Mouse (Mus musculus): ENCODE data around the gene Rftn2. TPM values are rescaled to one million over a fixed set of nuclear protein-coding genes. Genes with fewer than 3 reads are reported as not detected.

Gene Rftn2
- polyA plus RNA-seq, 1 experiment from 2014 or later, result 6.9 TPM

GRCm38 (mm10) chr1:55186592-55187210 is 39.9 kb downstream of the Rftn2 start:
- Histone ChIP-seq H3K9me3 (no peaks in the 10 kb centered on the region), H3K27me3 (replicated peaks) (no peaks in the 10 kb centered on the region), H3K4me1 (no peaks in the 10 kb centered on the region), H3K36me3 (replicated peaks) (no peaks in the 10 kb centered on the region), H3K9ac (no peak overlapping the region), H3K27ac (no peak overlapping the region), H3K4me3 (no peak overlapping the region), H3K4me2 (no peak overlapping the region)
- no peak for ATAC-seq (replicated peaks)
- 17% methylated on average over 11 of the region's 11 CpGs for WGBS

DNA sequence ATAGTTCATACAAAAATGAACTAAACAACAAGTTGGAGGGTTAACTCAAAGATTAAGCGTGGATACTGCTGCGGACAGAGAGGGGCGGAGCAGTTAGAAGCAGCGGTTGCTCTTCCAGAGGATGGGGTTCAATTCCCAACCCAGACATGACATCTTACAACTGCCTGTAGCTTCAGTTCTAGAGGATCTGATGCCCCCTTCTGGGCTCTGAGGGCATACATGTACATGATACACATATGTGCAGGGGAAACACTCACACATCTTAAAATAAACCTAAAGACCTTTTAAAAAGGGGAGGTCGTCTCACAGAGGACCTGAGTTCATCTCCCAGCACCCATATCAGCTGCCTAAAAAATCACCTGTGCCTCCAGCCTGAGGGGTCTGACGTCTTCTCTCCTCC is 40.9 kb downstream of the Rftn2 start:
- no peak overlapping the region for H3K4me2 ChIP-seq
- H3K4me1 ChIP-seq, result no peaks in the 10 kb centered on the region
- H3K27me3 ChIP-seq (replicated peaks), result no peaks in the 10 kb centered on the region
- 90% methylated on average over 6 of the region's 6 CpGs for WGBS
- no peak overlapping the region for H3K27ac ChIP-seq
- H3K9ac ChIP-seq, result no peak overlapping the region
- no peaks in the 10 kb centered on the region for H3K36me3 ChIP-seq (replicated peaks)
- H3K4me3 ChIP-seq, result no peak overlapping the region
- H3K9me3 ChIP-seq, result no peaks in the 10 kb centered on the region; the same call in 1 of the 2 replicates
- ATAC-seq (replicated peaks), result no peak

- ATAC-seq (replicated peaks), result no peak
- Histone ChIP-seq H3K36me3 (replicated peaks) (no peaks in the 10 kb centered on the region), H3K4me3 (no peak overlapping the region), H3K9me3 (no peaks in the 10 kb centered on the region; the same call in 1 of the 2 replicates), H3K9ac (no peak overlapping the region), H3K4me2 (no peak overlapping the region), H3K4me1 (no peaks in the 10 kb centered on the region), H3K27ac (no peak overlapping the region), H3K27me3 (replicated peaks) (no peaks in the 10 kb centered on the region)
- 91% methylated on average over 5 of the region's 5 CpGs for WGBS
Observed at GRCm38 (mm10) chr1:55182392-55182791, 44.2 kb downstream of the Rftn2 start.

DNA sequence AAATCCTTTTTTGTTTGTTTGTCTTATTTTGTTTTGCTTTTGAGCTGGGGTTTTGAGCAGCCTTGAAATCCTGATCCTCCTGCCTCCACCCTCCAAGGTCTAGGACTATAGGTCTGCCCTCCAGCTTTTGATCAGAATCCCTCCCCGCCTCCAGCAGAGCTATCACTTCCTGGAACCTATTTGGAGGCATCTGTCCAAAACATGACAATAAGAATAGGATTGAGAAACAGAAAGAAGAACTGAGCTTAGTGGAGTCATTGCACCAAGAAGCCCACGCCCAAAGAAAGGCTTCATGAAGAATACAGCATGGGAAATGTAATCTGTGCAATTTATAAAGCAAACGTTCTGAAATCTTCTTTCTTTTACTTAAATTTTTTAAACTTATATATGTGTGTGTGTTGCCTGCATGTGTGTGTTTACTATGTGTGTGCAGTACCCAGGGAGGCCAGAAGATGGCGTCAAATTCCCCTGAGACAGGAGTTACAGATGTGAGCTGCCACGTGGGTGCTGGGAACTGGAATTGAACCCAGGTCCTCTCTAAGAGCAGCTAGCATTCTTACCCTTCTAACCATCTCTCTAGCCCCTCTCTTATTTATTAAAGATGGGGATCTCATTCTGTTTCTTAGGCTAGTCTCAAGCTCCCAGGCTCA is 46.5 kb downstream of the Rftn2 start:
- Histone ChIP-seq H3K9me3 (no peaks in the 10 kb centered on the region; the same call in 1 of the 2 replicates), H3K9ac (no peak overlapping the region), H3K36me3 (replicated peaks) (no peaks in the 10 kb centered on the region), H3K27ac (no peak overlapping the region), H3K4me3 (no peak overlapping the region), H3K27me3 (replicated peaks) (no peaks in the 10 kb centered on the region), H3K4me1 (no peaks in the 10 kb centered on the region), H3K4me2 (no peak overlapping the region)
- no peak for ATAC-seq (replicated peaks)
- 84% methylated on average over 5 of the region's 5 CpGs for WGBS

DNA sequence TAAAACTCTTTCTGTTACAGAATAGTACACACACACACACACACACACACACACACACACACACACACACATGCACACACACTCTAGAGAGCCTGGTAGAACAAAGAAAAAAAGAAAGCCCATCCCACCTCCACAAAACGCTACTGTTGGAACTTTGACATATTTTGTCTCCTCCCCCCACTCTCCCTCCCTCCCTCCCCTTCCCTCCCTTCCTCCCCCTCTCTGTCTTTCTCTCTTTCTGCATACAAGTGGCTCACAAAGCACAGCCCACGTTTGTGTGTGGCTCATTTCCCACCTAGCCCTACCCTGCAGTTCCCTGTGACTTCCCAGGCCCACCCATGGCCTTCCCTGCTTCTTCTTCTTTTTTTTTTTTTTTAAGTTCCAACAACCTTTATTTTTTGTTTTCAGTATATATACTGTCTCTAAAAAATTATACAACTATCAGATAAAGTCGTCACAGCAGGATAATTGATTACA is 52.0 kb downstream of the Rftn2 start:
- Histone ChIP-seq H3K4me2 (no peak overlapping the region), H3K36me3 (replicated peaks) (no peaks in the 10 kb centered on the region), H3K4me1 (no peaks in the 10 kb centered on the region), H3K27ac (no peak overlapping the region), H3K27me3 (replicated peaks) (no peaks in the 10 kb centered on the region), H3K9ac (no peak overlapping the region), H3K4me3 (no peak overlapping the region), H3K9me3 (no peaks in the 10 kb centered on the region)
- 37% methylated on average over 3 of the region's 3 CpGs for WGBS
- no peak for ATAC-seq (replicated peaks)

DNA sequence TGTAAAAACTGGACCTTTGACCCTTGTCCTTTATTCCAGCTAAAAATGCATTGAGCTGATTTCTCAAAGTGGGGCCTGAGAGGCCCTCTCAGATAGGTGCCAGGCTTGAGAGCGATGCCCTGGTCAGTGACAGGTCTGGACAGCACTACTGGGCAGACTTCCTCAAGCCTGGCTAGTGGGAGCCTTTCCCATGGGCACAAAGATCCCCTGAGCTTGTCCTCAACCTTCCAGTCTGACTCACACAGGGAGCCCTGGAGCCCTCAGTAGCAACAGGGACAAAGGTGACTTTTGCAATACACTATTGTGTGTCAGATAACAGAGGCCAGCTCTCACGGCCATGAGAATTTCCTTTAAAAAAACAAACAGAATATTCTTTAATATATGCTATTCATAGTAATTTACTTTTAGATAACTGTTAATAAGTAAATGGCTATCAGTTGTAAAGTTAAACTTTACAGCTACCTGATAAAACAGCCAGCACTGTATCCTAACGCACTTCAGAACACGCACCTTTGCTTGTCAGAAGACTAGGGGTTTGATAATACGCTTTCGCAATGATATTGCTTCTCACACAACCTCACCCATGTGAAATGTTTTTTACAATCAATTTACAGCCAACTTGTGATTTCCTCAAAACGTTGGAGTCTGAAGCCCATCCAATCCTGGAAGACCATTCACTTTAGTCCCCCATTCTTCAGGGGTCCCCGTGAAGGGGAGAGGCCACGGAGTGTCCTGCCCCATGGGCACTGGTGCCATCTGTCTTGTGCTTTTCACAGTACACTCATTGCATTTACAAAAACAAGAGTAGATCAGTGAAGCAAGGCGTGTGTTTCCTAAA is 52.6 kb downstream of the Rftn2 start:
- no peak for ATAC-seq (replicated peaks)
- WGBS, result 81% methylated on average over 10 of the region's 10 CpGs
- Histone ChIP-seq H3K4me1 (no peaks in the 10 kb centered on the region), H3K36me3 (replicated peaks) (0 out of 2 replicates have a peak, but pooled peaks cover 2% of the 10 kb centered on the region), H3K4me2 (no peak overlapping the region), H3K9ac (no peak overlapping the region), H3K27ac (no peak overlapping the region), H3K9me3 (no peaks in the 10 kb centered on the region), H3K27me3 (replicated peaks) (no peaks in the 10 kb centered on the region), H3K4me3 (no peak overlapping the region)

GRCm38 (mm10) chr1:55171361-55172325 is 54.9 kb downstream of the Rftn2 start:
- Histone ChIP-seq H3K36me3 (replicated peaks) (0 out of 2 replicates have a peak, but pooled peaks cover 2% of the 10 kb centered on the region), H3K27me3 (replicated peaks) (no peaks in the 10 kb centered on the region), H3K4me2 (peak overlapping the region; percentile 37), H3K9me3 (no peaks in the 10 kb centered on the region), H3K9ac (no peak overlapping the region; the same call in 1 of the 2 replicates), H3K4me1 (no peaks in the 10 kb centered on the region), H3K27ac (no peak overlapping the region), H3K4me3 (peak overlapping the region; percentile 28)
- 67% methylated on average over 22 of the region's 22 CpGs for WGBS
- ATAC-seq (replicated peaks), result peak; percentile 63

DNA sequence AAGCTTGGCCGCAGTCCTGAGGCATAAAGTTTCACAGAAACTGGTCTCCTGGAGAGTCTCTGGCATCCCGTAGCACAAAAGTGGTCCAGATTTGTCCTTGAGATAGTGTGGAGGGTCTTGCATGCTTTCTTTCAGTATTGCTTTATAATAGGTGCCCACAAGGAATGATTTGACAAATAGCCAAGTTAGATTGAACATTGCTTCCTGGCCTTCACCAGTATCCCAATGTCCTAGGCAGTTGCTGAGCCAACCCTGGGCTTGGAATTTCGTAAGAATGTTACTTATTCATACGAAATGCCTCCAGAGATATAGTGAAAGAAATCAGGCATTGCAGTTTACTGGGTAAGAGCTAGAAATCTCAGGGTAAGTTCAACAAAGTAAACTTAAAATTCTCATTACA is 58.0 kb downstream of the Rftn2 start:
- no peaks in the 10 kb centered on the region for H3K4me1 ChIP-seq
- WGBS, result 92% methylated on average over 4 of the region's 4 CpGs
- no peak overlapping the region for H3K4me3 ChIP-seq
- H3K36me3 ChIP-seq (replicated peaks), result 0 out of 2 replicates have a peak, but pooled peaks cover 2% of the 10 kb centered on the region
- H3K4me2 ChIP-seq, result no peak overlapping the region
- no peaks in the 10 kb centered on the region for H3K9me3 ChIP-seq
- H3K9ac ChIP-seq, result no peak overlapping the region
- no peak for ATAC-seq (replicated peaks)
- H3K27ac ChIP-seq, result no peak overlapping the region
- no peaks in the 10 kb centered on the region for H3K27me3 ChIP-seq (replicated peaks)

- Histone ChIP-seq H3K27ac (no peak overlapping the region), H3K36me3 (replicated peaks) (0 out of 2 replicates have a peak, but pooled peaks cover 2% of the 10 kb centered on the region), H3K9ac (no peak overlapping the region), H3K9me3 (no peaks in the 10 kb centered on the region), H3K4me2 (no peak overlapping the region), H3K27me3 (replicated peaks) (no peaks in the 10 kb centered on the region), H3K4me1 (no peaks in the 10 kb centered on the region), H3K4me3 (no peak overlapping the region)
- no peak for ATAC-seq (replicated peaks)
- 86% methylated on average over 4 of the region's 4 CpGs for WGBS
Observed at GRCm38 (mm10) chr1:55167560-55167959, 59.0 kb downstream of the Rftn2 start.

DNA sequence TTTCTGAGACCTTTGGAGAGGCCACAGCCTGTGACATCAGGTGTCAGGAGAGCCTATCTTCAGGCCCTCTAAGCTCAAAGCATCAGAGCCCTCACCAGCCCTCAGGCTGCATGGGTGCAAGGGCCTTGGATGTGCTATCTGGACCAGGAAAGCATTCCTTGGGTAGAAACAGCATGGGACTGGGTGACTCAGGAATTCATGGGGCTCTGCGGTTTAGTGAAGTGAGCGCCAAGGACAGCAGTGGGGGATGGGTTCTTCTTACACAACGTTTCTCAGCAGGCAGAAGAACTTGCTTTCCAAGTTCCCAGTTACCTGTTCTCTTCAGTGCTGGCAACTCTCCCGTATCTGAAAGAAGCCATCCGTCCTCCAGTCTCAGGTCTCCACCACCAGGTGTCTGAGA is 62.6 kb downstream of the Rftn2 start:
- ATAC-seq (replicated peaks), result no peak
- no peak overlapping the region for H3K4me3 ChIP-seq
- no peak overlapping the region for H3K4me2 ChIP-seq
- H3K9ac ChIP-seq, result no peak overlapping the region
- no peak overlapping the region for H3K27ac ChIP-seq
- H3K27me3 ChIP-seq (replicated peaks), result no peaks in the 10 kb centered on the region
- no peaks in the 10 kb centered on the region for H3K9me3 ChIP-seq
- 0 out of 2 replicates have a peak, but pooled peaks cover 2% of the 10 kb centered on the region for H3K36me3 ChIP-seq (replicated peaks)
- no peaks in the 10 kb centered on the region for H3K4me1 ChIP-seq
- WGBS, result 65% methylated on average over 5 of the region's 5 CpGs

GRCm38 (mm10) chr1:55162781-55163180 is 63.8 kb downstream of the Rftn2 start:
- ATAC-seq (replicated peaks), result no peak
- Histone ChIP-seq H3K9ac (no peak overlapping the region), H3K4me2 (no peak overlapping the region), H3K36me3 (replicated peaks) (0 out of 2 replicates have a peak, but pooled peaks cover 2% of the 10 kb centered on the region), H3K27me3 (replicated peaks) (no peaks in the 10 kb centered on the region), H3K27ac (no peak overlapping the region), H3K4me1 (no peaks in the 10 kb centered on the region), H3K4me3 (no peak overlapping the region), H3K9me3 (no peaks in the 10 kb centered on the region)
- 60% methylated on average over 5 of the region's 5 CpGs for whole genome bisulfite sequencing

Measured in midbrain, embryonic 15.5 days (tissue).